Mouse (Mus musculus): ENCODE data around the gene Actl10. TPM values are rescaled to one million over a fixed set of nuclear protein-coding genes. Genes with fewer than 3 reads are reported as not detected.

The Actl10 gene
- total RNA-seq, 2 experiments from 2014 or later: not detected

Other genes starting within 250 kb of the Actl10 start
- not detected for gene Bpifb9b, start 244.5 kb upstream of the Actl10 start, total RNA-seq (2021)
- gene Cdk5rap1, start 178.8 kb upstream of the Actl10 start, total RNA-seq (2021): 10 to 100 TPM; 11.2 to 17.5 TPM
- gene Snta1, start 143.7 kb upstream of the Actl10 start, total RNA-seq (2021): 10 to 100 TPM; 35.5 to 36.3 TPM
- 10 to 100 TPM; 48.1 to 64.3 TPM for gene Cbfa2t2, start 115.3 kb upstream of the Actl10 start, total RNA-seq (2021)
- gene 1700003F12Rik, start 4.7 kb upstream of the Actl10 start, total RNA-seq (2021): 1 to 10 TPM in 1 of 2 experiments, under 1 TPM in 1; 0.49 to 1.2 TPM
- gene Necab3, start 7.1 kb downstream of the Actl10 start, total RNA-seq (2021): 10 to 100 TPM; 88.7 to 95.3 TPM
- gene E2f1, start 18.1 kb downstream of the Actl10 start, total RNA-seq (2021): 10 to 100 TPM; 10.2 to 14.6 TPM
- gene Pxmp4, start 51.9 kb downstream of the Actl10 start, total RNA-seq (2021): 10 to 100 TPM; 12.4 to 13.9 TPM
- gene Zfp341, start 61.5 kb downstream of the Actl10 start, total RNA-seq (2021): 10 to 100 TPM; 11.8 to 12.9 TPM
- gene 4930519P11Rik, start 61.7 kb downstream of the Actl10 start, total RNA-seq (2021): not detected
- 100 to 1,000 TPM; 202 to 234 TPM for gene Chmp4b, start 99.9 kb downstream of the Actl10 start, total RNA-seq (2021)
- not detected for gene Gm14214, start 218.3 kb downstream of the Actl10 start, total RNA-seq (2021)
- gene Raly, start 239.3 kb downstream of the Actl10 start, total RNA-seq (2021): 100 to 1,000 TPM in 1 of 2 experiments, 10 to 100 TPM in 1; 99.7 to 112 TPM
- gene a, start 239.6 kb downstream of the Actl10 start, total RNA-seq (2021): not detected